Mouse (Mus musculus): ENCODE measurements at regions not wholly inside any gene's neighbourhood (a gene's known extent, or its start where the extent isn't known, plus 50 kb on each side); places are given as distances from the start of the nearest gene placed in this dataset. TPM values are rescaled to one million over a fixed set of nuclear protein-coding genes. Genes with fewer than 3 reads are reported as not detected.

DNA sequence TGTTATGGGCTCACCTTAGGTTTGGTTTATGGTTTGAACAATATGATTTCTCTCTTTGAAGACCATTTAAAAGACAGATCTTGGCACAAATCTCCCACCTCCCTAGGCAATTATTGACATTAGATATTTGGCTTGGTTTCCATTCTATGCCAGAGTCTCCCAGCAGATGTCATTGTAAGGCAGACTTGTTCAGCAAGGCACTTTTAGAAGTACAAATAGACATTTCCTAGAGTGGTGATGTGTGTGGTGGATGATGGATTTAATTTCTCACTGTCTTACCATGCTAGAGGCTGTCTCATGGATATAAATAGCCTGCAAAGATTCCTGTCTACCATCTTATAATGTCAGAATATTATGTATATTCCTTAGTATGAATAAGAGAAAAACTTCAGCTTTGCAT, 173.4 kb downstream of the Snx13 start:
- DNase-seq (ENCODE audit: low spot score) = no peak

DNA sequence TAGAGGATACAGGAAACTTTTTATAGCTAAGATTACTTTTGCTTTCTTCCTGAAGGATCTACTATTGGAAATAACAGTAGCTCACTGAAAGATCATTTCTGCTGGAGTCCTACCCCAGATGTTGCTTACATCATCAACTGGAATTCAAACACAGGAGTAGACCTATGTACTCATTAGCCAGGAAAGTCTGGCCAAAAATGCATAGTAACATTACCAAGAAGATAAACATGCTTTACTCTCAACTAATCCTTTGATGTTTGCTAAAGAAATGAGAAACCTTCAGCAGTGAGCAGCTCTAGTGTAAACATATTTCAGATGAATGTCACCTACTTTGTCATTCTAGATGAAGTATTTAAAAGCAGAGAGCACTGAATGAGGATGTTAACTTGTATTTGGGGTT, 173.0 kb downstream of the Snx13 start:
- H3K27me3 ChIP-seq (ENCODE audit: control insufficient read depth, insufficient read depth, low read length) = no peaks in the 10 kb centered on the region
- H3K4me3 ChIP-seq (replicated peaks; ENCODE audit: low read length) = no peak overlapping the region
- no peaks in the 10 kb centered on the region for H3K36me3 ChIP-seq (replicated peaks; ENCODE audit: control insufficient read depth, insufficient read depth)
- H3K4me2 ChIP-seq (replicated peaks) = no peak overlapping the region
- H3K9ac ChIP-seq = no peak overlapping the region
- no peak overlapping the region for H3K27ac ChIP-seq
- ATAC-seq (ENCODE audit: low FRiP score) (no peak), DNase-seq (ENCODE audit: low spot score) (no peak)
- no peaks in the 10 kb centered on the region for H3K4me1 ChIP-seq (replicated peaks; ENCODE audit: control insufficient read depth, insufficient read depth, low read length)
- no peaks in the 10 kb centered on the region for H3K9me3 ChIP-seq (ENCODE audit: control insufficient read depth, low read length)

More for the DNA sequence above, 173.4 kb downstream of the Snx13 start:
- Histone ChIP-seq H3K4me3 (replicated peaks; ENCODE audit: low read length) (no peak overlapping the region), H3K36me3 (replicated peaks; ENCODE audit: control insufficient read depth, insufficient read depth) (no peaks in the 10 kb centered on the region), H3K4me2 (replicated peaks) (no peak overlapping the region), H3K9me3 (ENCODE audit: control insufficient read depth, low read length) (no peaks in the 10 kb centered on the region), H3K4me1 (replicated peaks; ENCODE audit: control insufficient read depth, insufficient read depth, low read length) (no peaks in the 10 kb centered on the region), H3K27ac (no peak overlapping the region), H3K27me3 (ENCODE audit: control insufficient read depth, insufficient read depth, low read length) (no peaks in the 10 kb centered on the region), H3K9ac (no peak overlapping the region)
- ATAC-seq (ENCODE audit: low FRiP score) = no peak

GRCm38 (mm10) chr12:35216725-35217124, 169.7 kb downstream of the Snx13 start:
- Histone ChIP-seq H3K4me1 (replicated peaks; ENCODE audit: control insufficient read depth, insufficient read depth, low read length) (no peaks in the 10 kb centered on the region), H3K27me3 (ENCODE audit: control insufficient read depth, insufficient read depth, low read length) (no peaks in the 10 kb centered on the region), H3K36me3 (replicated peaks; ENCODE audit: control insufficient read depth, insufficient read depth) (no peaks in the 10 kb centered on the region), H3K4me3 (replicated peaks; ENCODE audit: low read length) (no peak overlapping the region), H3K4me2 (replicated peaks) (no peak overlapping the region), H3K9me3 (ENCODE audit: control insufficient read depth, low read length) (no peaks in the 10 kb centered on the region), H3K27ac (no peak overlapping the region), H3K9ac (no peak overlapping the region)
- DNase-seq (ENCODE audit: low spot score) = no peak
- no peak for ATAC-seq (ENCODE audit: low FRiP score)
- 90% methylated on average over 2 of the region's 2 CpGs for WGBS

- Histone ChIP-seq H3K4me3 (replicated peaks; ENCODE audit: low read length) (no peak overlapping the region), H3K9ac (no peak overlapping the region), H3K4me1 (replicated peaks; ENCODE audit: control insufficient read depth, insufficient read depth, low read length) (no peaks in the 10 kb centered on the region), H3K27ac (no peak overlapping the region), H3K4me2 (replicated peaks) (no peak overlapping the region), H3K27me3 (ENCODE audit: control insufficient read depth, insufficient read depth, low read length) (no peaks in the 10 kb centered on the region), H3K9me3 (ENCODE audit: control insufficient read depth, low read length) (no peaks in the 10 kb centered on the region), H3K36me3 (replicated peaks; ENCODE audit: control insufficient read depth, insufficient read depth) (no peaks in the 10 kb centered on the region)
- ATAC-seq (ENCODE audit: low FRiP score) (no peak), DNase-seq (ENCODE audit: low spot score) (no peak)
These were observed 162.4 kb downstream of the Snx13 start for GRCm38 (mm10) chr12:35209399-35209798.

DNA sequence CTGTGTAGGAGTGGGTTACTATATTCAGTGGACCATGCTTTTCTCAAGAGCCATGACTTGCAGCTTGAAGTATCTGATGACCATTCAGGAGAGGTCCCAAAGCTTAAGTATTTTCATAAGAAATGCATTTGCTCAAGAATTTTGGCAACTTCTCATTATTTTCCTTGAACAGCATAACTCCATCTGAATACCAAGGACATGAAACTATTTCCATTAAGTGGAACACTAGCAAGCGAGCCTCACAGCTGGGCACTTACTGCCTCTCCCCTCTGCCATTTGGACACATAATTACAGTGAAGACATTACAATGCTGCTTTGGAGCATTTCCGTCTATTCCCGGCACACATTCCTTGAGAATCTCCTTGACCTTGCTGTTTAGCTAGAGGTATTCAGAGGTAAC, 160.6 kb downstream of the Snx13 start:
- no peaks in the 10 kb centered on the region for H3K36me3 ChIP-seq (replicated peaks; ENCODE audit: control insufficient read depth, insufficient read depth)
- no peaks in the 10 kb centered on the region for H3K9me3 ChIP-seq (ENCODE audit: control insufficient read depth, low read length)
- no peaks in the 10 kb centered on the region for H3K4me1 ChIP-seq (replicated peaks; ENCODE audit: control insufficient read depth, insufficient read depth, low read length)
- no peak overlapping the region for H3K27ac ChIP-seq
- no peak overlapping the region for H3K4me2 ChIP-seq (replicated peaks)
- no peak overlapping the region for H3K4me3 ChIP-seq (replicated peaks; ENCODE audit: low read length)
- H3K27me3 ChIP-seq (ENCODE audit: control insufficient read depth, insufficient read depth, low read length) = no peaks in the 10 kb centered on the region
- DNase-seq (ENCODE audit: low spot score) (no peak), ATAC-seq (ENCODE audit: low FRiP score) (no peak)
- 83% methylated on average over 3 of the region's 3 CpGs for WGBS
- no peak overlapping the region for H3K9ac ChIP-seq

DNA sequence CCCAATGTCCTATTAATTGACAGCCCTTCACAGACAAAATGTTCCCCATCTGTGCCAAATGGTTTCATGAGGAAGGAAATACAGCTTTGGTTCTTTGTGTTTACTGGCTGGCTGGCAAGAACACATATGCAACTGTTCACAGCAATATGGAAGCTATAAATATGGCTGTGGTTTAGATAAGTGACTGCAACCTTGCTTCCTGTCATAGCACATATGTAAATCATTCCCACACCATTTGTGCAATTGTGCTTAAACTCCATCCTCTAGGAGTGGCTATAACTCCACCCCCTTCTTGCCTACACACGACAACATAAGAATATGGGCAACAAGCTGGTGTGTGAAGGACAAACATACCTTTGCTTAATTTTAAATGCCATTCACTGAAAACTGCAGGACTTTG, 156.4 kb downstream of the Snx13 start:
- Histone ChIP-seq H3K9ac (no peak overlapping the region), H3K4me1 (replicated peaks; ENCODE audit: control insufficient read depth, insufficient read depth, low read length) (no peaks in the 10 kb centered on the region), H3K4me3 (replicated peaks; ENCODE audit: low read length) (no peak overlapping the region), H3K36me3 (replicated peaks; ENCODE audit: control insufficient read depth, insufficient read depth) (no peaks in the 10 kb centered on the region), H3K27me3 (ENCODE audit: control insufficient read depth, insufficient read depth, low read length) (no peaks in the 10 kb centered on the region), H3K4me2 (replicated peaks) (no peak overlapping the region), H3K27ac (no peak overlapping the region), H3K9me3 (ENCODE audit: control insufficient read depth, low read length) (no peaks in the 10 kb centered on the region)
- 77% methylated on average over 1 of the region's 1 CpGs for WGBS
- no peak for DNase-seq (ENCODE audit: low spot score)
- no peak for ATAC-seq (ENCODE audit: low FRiP score)

- Histone ChIP-seq H3K27ac (no peak overlapping the region), H3K9me3 (ENCODE audit: control insufficient read depth, low read length) (no peaks in the 10 kb centered on the region), H3K4me3 (replicated peaks; ENCODE audit: low read length) (no peak overlapping the region), H3K27me3 (ENCODE audit: control insufficient read depth, insufficient read depth, low read length) (no peaks in the 10 kb centered on the region), H3K4me1 (replicated peaks; ENCODE audit: control insufficient read depth, insufficient read depth, low read length) (no peaks in the 10 kb centered on the region), H3K9ac (no peak overlapping the region), H3K4me2 (replicated peaks) (no peak overlapping the region), H3K36me3 (replicated peaks; ENCODE audit: control insufficient read depth, insufficient read depth) (no peaks in the 10 kb centered on the region)
- WGBS = 62% methylated on average over 5 of the region's 5 CpGs
- no peak for DNase-seq (ENCODE audit: low spot score)
- ATAC-seq (ENCODE audit: low FRiP score) = no peak
These were observed 153.1 kb downstream of the Snx13 start for GRCm38 (mm10) chr12:35200110-35200509.

Small RNAs in the stretch of these regions (microRNA-seq; reads per million reads assigned to microRNA genes)
- not detected for gene Gm44396
